Mouse (Mus musculus) embryonic facial prominence, embryonic 15.5 days (tissue): ENCODE results near the gene Ly6c2. TPM values are rescaled to one million over a fixed set of nuclear protein-coding genes. Genes with fewer than 3 reads are reported as not detected.
"Not testable (repeated sequence)": the region's sequence is repeated elsewhere in the genome, so short reads cannot be mapped to it uniquely, and the experiment has no call there.

Source experiments
- ATAC-seq: fragments of 200-750 bp; cut with Nextera tagmentation; 2 replicates; pipeline ENCODE4 v1.8.0; 2017; ENCODE audit warnings: low read depth, moderate TSS enrichment; ENCODE audit not compliant: insufficient number of reproducible peaks, low FRiP score, low TSS enrichment
- H3K27ac ChIP-seq: fragments of 300-500 bp; sonication (generic); replicated peaks from 2 replicates; pipeline ENCODE4 v1.5.1; 2015; ENCODE audit warnings: mild to moderate bottlenecking, inconsistent platforms
- H3K27me3 ChIP-seq: fragments of 300-500 bp; sonication (generic); 2 replicates; pipeline ENCODE4 v1.6.1; 2015; ENCODE audit warnings: inconsistent platforms
- H3K36me3 ChIP-seq: fragments of 300-500 bp; sonication (generic); 2 replicates; pipeline ENCODE4 v1.6.1; 2015; ENCODE audit warnings: mild to moderate bottlenecking, inconsistent platforms
- H3K4me1 ChIP-seq: fragments of 300-500 bp; sonication (generic); 2 replicates; pipeline ENCODE4 v1.6.1; 2015; ENCODE audit warnings: inconsistent platforms
- H3K4me2 ChIP-seq: fragments of 300-500 bp; sonication (generic); replicated peaks from 2 replicates; pipeline ENCODE4 v1.6.1; 2015; ENCODE audit warnings: mild to moderate bottlenecking, inconsistent platforms
- H3K4me3 ChIP-seq: fragments of 300-500 bp; sonication (generic); replicated peaks from 2 replicates; pipeline ENCODE4 v1.5.1; 2015; ENCODE audit warnings: mild to moderate bottlenecking, inconsistent platforms
- H3K9ac ChIP-seq: fragments of 300-500 bp; sonication (generic); 2 replicates; pipeline ENCODE4 v1.6.1; 2015; ENCODE audit warnings: inconsistent platforms
- H3K9me3 ChIP-seq: fragments of 300-500 bp; sonication (generic); replicated peaks from 2 replicates; pipeline ENCODE4 v1.6.1; 2016; ENCODE audit warnings: inconsistent platforms
- WGBS: fragments of 180-500 bp; shearing (Covaris S2); methylation state at CpG from one replicate; pipeline ENCODE4 v1.1.7; 2015; 5-methylcytosine and 5-hydroxymethylcytosine counted together
- polyA plus RNA-seq: library from polyadenylated mRNA; unstranded; fragments of >200 nt; fragmentation: Nextera tagmentation; extraction: Ambion mirVana; gene quantifications from 2 replicates; pipeline ENCODE4 v1.2.1, GENCODE M21; 2015

Gene Ly6c2
- 1.8 and 2.0 TPM in 2 replicates for polyA plus RNA-seq

GRCm38 (mm10) chr15:75111861-75112630 is at the start of gene Ly6c2:
TSS of gene Ly6c2 (minus strand) at chr15:75111970.
- 100% methylated on average over 1 of the region's 1 CpGs for WGBS
- ATAC-seq, H3K36me3 ChIP-seq, H3K27me3 ChIP-seq, H3K9me3 ChIP-seq, H3K27ac ChIP-seq, H3K4me1 ChIP-seq, H3K4me2 ChIP-seq, H3K9ac ChIP-seq, H3K4me3 ChIP-seq: not testable (repeated sequence)

DNA sequence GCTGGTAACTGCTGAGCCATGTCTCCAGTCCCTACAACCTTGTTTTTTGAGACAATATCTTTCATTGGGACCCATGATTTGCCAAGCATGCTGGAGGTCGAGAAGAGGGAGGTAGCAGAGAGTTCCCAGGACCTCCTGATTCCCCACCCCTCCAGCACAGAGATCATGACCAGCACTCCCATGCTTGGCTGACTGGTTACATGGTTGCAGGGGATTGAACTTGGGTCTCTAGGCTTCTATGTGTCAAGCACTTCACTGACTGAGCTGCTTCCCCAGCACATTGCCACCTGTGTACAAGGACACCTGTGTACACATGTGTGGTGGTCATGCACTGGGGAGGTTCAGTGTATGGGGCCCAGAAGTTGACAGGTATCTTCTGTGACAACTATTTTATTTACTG is 45.9 kb upstream of the Ly6c2 start:
- Histone ChIP-seq H3K4me2 (no peak overlapping the region), H3K9ac (no peak overlapping the region), H3K9me3 (no peaks in the 10 kb centered on the region), H3K4me3 (no peak overlapping the region), H3K36me3 (no peaks in the 10 kb centered on the region), H3K4me1 (no peaks in the 10 kb centered on the region), H3K27ac (no peak overlapping the region), H3K27me3 (no peaks in the 10 kb centered on the region)
- WGBS: 65% methylated on average over 1 of the region's 1 CpGs
- ATAC-seq: no peak

DNA sequence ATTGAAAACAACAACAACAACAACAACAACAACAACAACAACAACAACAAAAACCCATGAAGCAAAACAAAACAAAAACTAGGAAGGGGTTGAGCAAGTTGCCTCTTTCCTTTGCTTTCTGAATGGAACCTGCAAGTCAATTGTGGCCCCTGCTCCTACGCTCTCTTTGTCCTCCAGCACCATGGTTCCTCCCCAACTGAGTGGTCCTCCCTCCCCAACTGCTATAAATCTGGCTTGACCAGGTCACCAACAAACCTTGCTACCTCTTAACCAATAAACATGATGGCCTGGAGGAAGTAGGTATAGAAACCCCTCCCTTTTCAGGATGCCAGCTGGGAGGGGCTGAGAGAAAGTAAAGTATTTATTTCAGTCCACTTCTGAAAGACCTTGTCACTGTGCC is 43.2 kb upstream of the Ly6c2 start, which contains the start of gene Ly6g:
Gene Ly6g, plus strand, starts transcription at position 301 of the 400 bp plus-strand sequence.
- Histone ChIP-seq H3K9ac (no peak within 1 kb of the TSS), H3K27me3 (no peaks in the 10 kb centered on the region), H3K36me3 (no peaks in the 10 kb centered on the region), H3K27ac (no peak within 1 kb of the TSS), H3K9me3 (no peaks in the 10 kb centered on the region), H3K4me3 (no peak within 1 kb of the TSS), H3K4me1 (no peaks in the 10 kb centered on the region), H3K4me2 (no peak within 1 kb of the TSS)
- ATAC-seq: no peak
- 88% methylated on average over 1 of the region's 1 CpGs for WGBS

DNA sequence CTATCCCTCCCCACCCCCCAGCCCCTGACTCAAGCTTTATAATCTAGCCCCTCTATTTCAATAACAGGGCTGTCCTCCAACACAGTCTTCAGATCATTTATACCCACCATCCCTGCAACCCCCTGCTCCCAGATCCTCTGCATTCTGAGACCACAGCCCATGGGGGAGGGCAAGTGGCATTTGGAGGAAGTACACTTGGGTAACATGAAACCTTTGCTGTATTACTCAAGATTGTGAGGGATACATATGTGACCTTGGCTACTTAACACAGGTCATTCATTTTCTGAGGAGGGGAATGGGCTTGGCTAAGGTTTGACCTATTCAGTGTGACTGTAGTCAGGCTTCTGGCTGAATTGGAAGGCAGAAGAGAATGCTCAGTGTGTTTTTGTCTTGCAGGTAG is 41.3 kb upstream of the Ly6c2 start:
- Histone ChIP-seq H3K4me1 (no peaks in the 10 kb centered on the region), H3K27ac (no peak overlapping the region), H3K9me3 (no peaks in the 10 kb centered on the region), H3K27me3 (no peaks in the 10 kb centered on the region), H3K36me3 (no peaks in the 10 kb centered on the region), H3K9ac (no peak overlapping the region), H3K4me2 (no peak overlapping the region), H3K4me3 (no peak overlapping the region)
- ATAC-seq: no peak

DNA sequence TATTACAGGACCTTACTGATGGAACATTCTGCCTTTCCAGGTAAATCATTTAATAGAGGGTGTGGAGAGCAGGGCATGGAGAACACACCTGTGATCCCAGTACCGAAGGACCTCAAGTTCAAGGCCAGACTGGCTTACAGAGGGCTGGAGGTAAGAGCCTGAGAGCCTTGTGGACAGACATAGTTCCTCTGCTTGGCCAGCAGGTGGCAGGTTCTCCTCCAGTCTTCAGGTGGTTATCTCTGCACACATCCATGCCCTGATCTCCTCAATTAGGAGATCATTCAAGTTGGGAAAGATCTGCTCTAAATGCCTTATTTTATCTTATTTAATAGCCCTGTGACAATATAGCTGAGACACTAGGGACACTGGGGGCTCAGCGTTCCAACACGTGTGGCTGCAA is 32.0 kb upstream of the Ly6c2 start:
- ATAC-seq: no peak
- no peak overlapping the region for H3K4me3 ChIP-seq
- no peaks in the 10 kb centered on the region for H3K36me3 ChIP-seq
- no peak overlapping the region for H3K9ac ChIP-seq
- WGBS: 65% methylated on average over 3 of the region's 3 CpGs
- no peak overlapping the region for H3K4me2 ChIP-seq
- no peaks in the 10 kb centered on the region for H3K9me3 ChIP-seq
- no peak overlapping the region for H3K27ac ChIP-seq
- H3K4me1 ChIP-seq: no peaks in the 10 kb centered on the region
- H3K27me3 ChIP-seq: no peaks in the 10 kb centered on the region

GRCm38 (mm10) chr15:75141812-75142360 is 30.1 kb upstream of the Ly6c2 start:
- not testable (repeated sequence) for H3K9me3 ChIP-seq, H3K4me3 ChIP-seq, H3K4me2 ChIP-seq, ATAC-seq, H3K4me1 ChIP-seq, H3K27me3 ChIP-seq, H3K9ac ChIP-seq, H3K27ac ChIP-seq, H3K36me3 ChIP-seq
- 45% methylated on average over 6 of the region's 6 CpGs for WGBS

- H3K4me3 ChIP-seq, H3K36me3 ChIP-seq, H3K4me2 ChIP-seq, H3K4me1 ChIP-seq, H3K27me3 ChIP-seq, H3K27ac ChIP-seq, H3K9me3 ChIP-seq, H3K9ac ChIP-seq, ATAC-seq: not testable (repeated sequence)
- 67% methylated on average over 3 of the region's 3 CpGs for WGBS
Observed at GRCm38 (mm10) chr15:75137739-75138138, 26.0 kb upstream of the Ly6c2 start.

- H3K4me1 ChIP-seq, ATAC-seq, H3K9ac ChIP-seq, H3K9me3 ChIP-seq, H3K36me3 ChIP-seq, H3K27me3 ChIP-seq, H3K27ac ChIP-seq, H3K4me3 ChIP-seq, H3K4me2 ChIP-seq: not testable (repeated sequence)
- WGBS: 68% methylated on average over 2 of the region's 2 CpGs
Observed at GRCm38 (mm10) chr15:75135090-75135783, 23.5 kb upstream of the Ly6c2 start.

GRCm38 (mm10) chr15:75132346-75132745 is 20.6 kb upstream of the Ly6c2 start:
- not testable (repeated sequence) for H3K27ac ChIP-seq, H3K4me3 ChIP-seq, H3K9ac ChIP-seq, H3K36me3 ChIP-seq, H3K9me3 ChIP-seq, H3K27me3 ChIP-seq, H3K4me2 ChIP-seq, H3K4me1 ChIP-seq, ATAC-seq
- 83% methylated on average over 2 of the region's 2 CpGs for WGBS

GRCm38 (mm10) chr15:75120066-75120465 is 8.3 kb upstream of the Ly6c2 start:
- no peak overlapping the region for H3K9ac ChIP-seq
- H3K4me2 ChIP-seq: no peak overlapping the region
- H3K27me3 ChIP-seq: no peaks in the 10 kb centered on the region
- no peak overlapping the region for H3K27ac ChIP-seq
- no peaks in the 10 kb centered on the region for H3K4me1 ChIP-seq
- no peaks in the 10 kb centered on the region for H3K9me3 ChIP-seq
- no peaks in the 10 kb centered on the region for H3K36me3 ChIP-seq
- 18% methylated on average over 2 of the region's 2 CpGs for WGBS
- no peak for ATAC-seq
- H3K4me3 ChIP-seq: no peak overlapping the region

DNA sequence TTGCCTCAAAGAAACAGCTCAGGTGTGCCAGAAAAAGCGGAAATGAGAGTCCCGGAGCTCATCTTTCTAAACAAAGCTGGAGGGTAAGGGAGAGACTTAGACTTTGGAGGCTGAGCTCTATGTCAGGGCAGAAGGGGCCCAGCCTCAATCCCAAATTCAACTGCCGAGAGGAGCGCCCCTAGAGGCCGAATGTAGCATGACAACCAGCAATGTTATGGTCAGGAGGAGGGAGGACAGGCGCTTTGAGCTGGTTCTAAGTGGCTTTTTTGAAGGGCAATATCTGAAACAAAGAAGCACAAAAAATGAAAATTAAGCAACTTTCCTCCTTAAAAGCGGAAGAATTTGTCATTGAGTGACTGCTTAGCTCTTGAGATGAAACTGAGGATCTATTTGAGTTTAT is 7.0 kb upstream of the Ly6c2 start:
- not testable (repeated sequence) for H3K4me2 ChIP-seq, H3K27me3 ChIP-seq, H3K4me1 ChIP-seq, H3K27ac ChIP-seq, ATAC-seq, H3K9me3 ChIP-seq, H3K36me3 ChIP-seq, H3K4me3 ChIP-seq, H3K9ac ChIP-seq
- WGBS: 14% methylated on average over 5 of the region's 7 CpGs
